Mouse (Mus musculus) liver, embryonic 14.5 days (tissue): ENCODE data around the gene Pdzd9. TPM values are rescaled to one million over a fixed set of nuclear protein-coding genes. Genes with fewer than 3 reads are reported as not detected.

Experiments used
- ATAC-seq: fragments of 200-750 bp; cut with Nextera tagmentation; 2 replicates; pipeline ENCODE4 v1.8.0; 2017; ENCODE audit warnings: moderate number of reproducible peaks, mild to moderate bottlenecking, moderate library complexity; ENCODE audit not compliant: insufficient read depth
- DNase-seq, 3 experiments: peaks; one replicate each; pipeline ENCODE4 v3.0.0-alpha.2; 2012 to 2013; ENCODE audit warnings: low read depth in 3 of 3, low spot score in 3 of 3
- H3K27ac ChIP-seq: fragments of 300-500 bp; sonication (generic); 2 replicates; pipeline ENCODE4 v1.5.1; 2014; ENCODE audit warnings: moderate library complexity, mild to moderate bottlenecking, control low read depth, inconsistent platforms
- H3K27me3 ChIP-seq: fragments of 300-500 bp; sonication (generic); 2 replicates; pipeline ENCODE4 v1.6.1; 2014; ENCODE audit warnings: mild to moderate bottlenecking, low read length, moderate library complexity; ENCODE audit not compliant: control insufficient read depth, insufficient read depth
- H3K36me3 ChIP-seq: fragments of 300-500 bp; sonication (generic); replicated peaks from 2 replicates; pipeline ENCODE4 v1.6.1; 2014; ENCODE audit warnings: low read depth; ENCODE audit not compliant: control insufficient read depth, insufficient read depth
- H3K4me1 ChIP-seq, 2 experiments: fragments of 200-500 bp in 1 of 2; fragments of 300-500 bp in 1 of 2; sonication (generic) in 1 of 2; replicated peaks; 2 replicates each; pipeline ENCODE4 v1.6.1; 2012 to 2014; ENCODE audit warnings: antibody characterized with exemption in 1 of 2, inconsistent platforms in 1 of 2, low read length in 1 of 2; ENCODE audit not compliant: control insufficient read depth in 2 of 2, insufficient read depth in 2 of 2
- H3K4me2 ChIP-seq: fragments of 300-500 bp; sonication (generic); 2 replicates; pipeline ENCODE4 v1.6.1; 2014; ENCODE audit warnings: low read depth, mild to moderate bottlenecking, control low read depth, moderate library complexity
- H3K4me3 ChIP-seq, 2 experiments: fragments of 200-500 bp in 1 of 2; fragments of 300-500 bp in 1 of 2; sonication (generic) in 1 of 2; 2 replicates each; pipeline ENCODE4 v1.5.1; 2012 to 2014; ENCODE audit warnings: low read depth in 2 of 2, low read length in 2 of 2, mild to moderate bottlenecking in 2 of 2, control low read depth in 1 of 2, inconsistent platforms in 1 of 2, moderate library complexity in 1 of 2; ENCODE audit not compliant: insufficient read depth in 1 of 2
- H3K9ac ChIP-seq: fragments of 300-500 bp; sonication (generic); replicated peaks from 2 replicates; pipeline ENCODE4 v1.6.1; 2014; ENCODE audit warnings: mild to moderate bottlenecking, control low read depth, moderate library complexity
- H3K9me3 ChIP-seq: fragments of 300-500 bp; sonication (generic); 2 replicates; pipeline ENCODE4 v1.6.1; 2016; ENCODE audit warnings: low read length, mixed read lengths; ENCODE audit not compliant: control insufficient read depth
- CTCF ChIP-seq: IDR thresholded peaks from 2 replicates; pipeline ENCODE4 v1.5.1; 2016; ENCODE audit warnings: antibody characterized with exemption, low read depth, control low read depth
- EP300 ChIP-seq: IDR thresholded peaks from 2 replicates; pipeline ENCODE4 v1.6.1; 2016; ENCODE audit warnings: antibody characterized with exemption, low read depth
- WGBS: fragments of 180-500 bp; shearing (Covaris S2); extraction: QIAGEN DNeasy Blood & Tissue Kit; methylation state at CpG from one replicate; pipeline ENCODE4 v1.1.7; 2014; ENCODE audit not compliant: insufficient replicate concordance; 5-methylcytosine and 5-hydroxymethylcytosine counted together
- polyA plus RNA-seq, 2 experiments: library from polyadenylated mRNA; depleted of rRNA in 1 of 2; stranded (reverse) in 1 of 2; unstranded in 1 of 2; fragments of >200 nt; fragmentation: Nextera tagmentation in 1 of 2; extraction: Ambion mirVana in 1 of 2; gene quantifications; 2 replicates each; pipeline versions ENCODE4 v1.2.1 to v1.2.3; 2012 to 2014

The Pdzd9 gene
- polyA plus RNA-seq, 2 experiments = 0.02 to 0.06 TPM

DNA sequence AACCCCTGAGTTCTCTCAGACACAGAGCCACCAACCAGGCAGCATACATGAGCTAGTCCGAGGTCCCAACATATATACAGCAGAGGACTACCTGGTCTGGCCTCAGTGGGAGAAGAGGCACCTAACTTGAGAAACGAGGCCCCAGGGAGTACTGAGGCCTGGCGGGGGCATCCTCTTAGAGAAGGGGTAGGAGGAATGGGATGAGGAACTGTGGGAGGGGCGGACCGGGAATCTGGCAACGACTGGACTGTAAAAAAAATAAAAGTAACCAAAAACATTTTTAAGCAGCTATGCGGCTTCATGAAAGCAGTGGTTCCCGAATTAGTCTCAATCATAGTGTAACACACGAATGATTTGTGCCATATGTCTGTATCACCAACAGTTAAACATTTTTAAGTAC lies 35.8 kb downstream of the Pdzd9 start:
- TF ChIP-seq EP300 = no peak
- TF ChIP-seq CTCF = no peak
- Histone ChIP-seq H3K27me3 (no peaks in the 10 kb centered on the region), H3K9ac (peak overlapping the region; percentile 79), H3K4me2 (peak overlapping the region; percentile 75), H3K4me3 (peak overlapping the region; percentile 81 to 86), H3K4me1 (peaks cover 0 to 6% of the 10 kb centered on the region in 2 experiments; a peak in 2 of 4 replicates), H3K27ac (no peak overlapping the region), H3K36me3 (peaks cover 15% of the 10 kb centered on the region), H3K9me3 (no peaks in the 10 kb centered on the region)
- no peak for ATAC-seq
- no peak for DNase-seq
- 12% methylated on average over 9 of the region's 9 CpGs for WGBS

- H3K9me3 ChIP-seq = no peaks in the 10 kb centered on the region
Measured at GRCm38 (mm10) chr7:120632518-120632917, 37.6 kb downstream of the Pdzd9 start.

DNA sequence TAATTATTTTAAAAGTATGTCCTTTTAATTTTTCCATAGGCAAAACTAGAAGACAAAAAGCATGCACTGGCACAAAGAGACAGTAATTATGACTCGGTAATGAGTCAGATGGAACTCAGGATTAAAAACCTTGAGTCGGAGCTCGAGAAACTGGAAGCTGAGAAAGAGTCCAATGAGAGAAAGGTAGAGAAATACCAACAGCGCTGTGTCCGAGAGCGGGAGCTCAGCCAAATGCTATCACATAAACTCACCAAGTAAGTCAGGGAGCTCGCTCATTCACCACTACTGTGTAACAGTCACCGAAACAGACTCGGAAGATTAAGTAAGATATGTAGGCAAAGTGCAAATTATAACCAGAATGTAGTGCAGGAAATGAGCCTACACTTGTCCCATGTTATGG lies 49.3 kb downstream of the Pdzd9 start:
- no peak for TF ChIP-seq CTCF
- Histone ChIP-seq H3K9ac (no peak overlapping the region), H3K27me3 (no peaks in the 10 kb centered on the region), H3K36me3 (no peaks in the 10 kb centered on the region), H3K4me2 (no peak overlapping the region), H3K4me3 (no peak overlapping the region), H3K27ac (no peak overlapping the region), H3K9me3 (no peaks in the 10 kb centered on the region), H3K4me1 (no peaks in the 10 kb centered on the region)
- WGBS = 69% methylated on average over 9 of the region's 9 CpGs
- no peak for DNase-seq
- ATAC-seq = no peak

More at GRCm38 (mm10) chr7:120632518-120632917, 37.6 kb downstream of the Pdzd9 start:
- DNase-seq = peak in 1 of 3 experiments; percentile 6
- Histone ChIP-seq H3K36me3 (peaks cover under 1% of the 10 kb centered on the region; the same call in 1 of the 2 replicates), H3K4me1 (peaks cover 0 to 6% of the 10 kb centered on the region in 2 experiments; a peak in 2 of 4 replicates), H3K4me2 (no peak overlapping the region), H3K27ac (no peak overlapping the region), H3K9ac (no peak overlapping the region), H3K27me3 (no peaks in the 10 kb centered on the region), H3K4me3 (no peak overlapping the region)
- no peak for ATAC-seq
- peak; percentile 27 for TF ChIP-seq CTCF
- TF ChIP-seq EP300 = no peak
- WGBS = 74% methylated on average over 1 of the region's 1 CpGs

DNA sequence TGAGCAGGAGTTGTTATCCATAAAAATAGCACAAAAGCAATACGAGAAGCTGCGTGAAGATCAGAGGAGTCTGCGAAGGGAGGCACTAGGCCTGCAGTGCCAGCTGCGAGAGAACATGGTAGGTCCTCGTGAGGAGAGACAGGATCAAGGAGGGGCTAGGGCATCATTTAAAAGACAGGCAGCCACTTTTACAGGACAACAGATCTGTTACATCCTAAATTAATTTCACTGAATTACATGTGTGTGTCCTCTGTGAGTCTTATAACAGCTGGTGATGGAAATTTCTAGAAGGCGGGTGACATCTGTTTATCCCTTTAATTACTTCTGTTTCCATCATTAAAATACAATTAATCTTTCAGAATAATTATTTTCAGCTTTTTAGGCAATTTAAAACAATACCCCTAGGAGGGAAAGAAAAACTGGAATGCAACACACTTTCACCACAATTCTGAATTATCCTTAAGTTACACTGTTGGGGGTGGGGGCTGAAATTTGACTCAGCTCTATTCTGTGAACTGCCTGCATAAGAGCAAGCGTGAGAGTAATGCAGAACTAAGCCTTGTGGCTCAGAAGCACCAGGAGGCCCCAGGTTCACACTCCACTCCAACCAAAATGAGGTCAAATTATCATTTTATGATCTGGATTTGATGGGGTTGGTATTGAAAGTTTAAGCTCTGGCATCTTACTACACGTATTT lies 49.9 kb downstream of the Pdzd9 start:
- H3K4me2 ChIP-seq = no peak overlapping the region
- 62% methylated on average over 8 of the region's 8 CpGs for WGBS
- no peak overlapping the region for H3K4me3 ChIP-seq
- H3K36me3 ChIP-seq = no peaks in the 10 kb centered on the region
- H3K9me3 ChIP-seq = no peaks in the 10 kb centered on the region
- no peak for DNase-seq
- no peak overlapping the region for H3K9ac ChIP-seq
- no peak overlapping the region for H3K27ac ChIP-seq
- no peaks in the 10 kb centered on the region for H3K4me1 ChIP-seq
- ATAC-seq = no peak
- TF ChIP-seq EP300 = no peak
- TF ChIP-seq CTCF = no peak
- no peaks in the 10 kb centered on the region for H3K27me3 ChIP-seq

Other genes with a start within 250 kb of the Pdzd9 start
- gene Uqcrc2, start 35.2 kb downstream of the Pdzd9 start, polyA plus RNA-seq (2012; rRNA removed) = 86.8 and 95.8 TPM in 2 replicates
- 136 and 142 TPM in 2 replicates for gene Uqcrc2, start 35.2 kb downstream of the Pdzd9 start, polyA plus RNA-seq (2014; fragmentation: Nextera tagmentation; extraction: Ambion mirVana)
- 8.0 and 9.6 TPM in 2 replicates for gene Mosmo, start 7.3 kb upstream of the Pdzd9 start, polyA plus RNA-seq (2012; rRNA removed)
- gene Mosmo, start 7.3 kb upstream of the Pdzd9 start, polyA plus RNA-seq (2014; fragmentation: Nextera tagmentation; extraction: Ambion mirVana) = 4.8 and 6.3 TPM in 2 replicates
- gene Vwa3a, start 69.0 kb upstream of the Pdzd9 start, polyA plus RNA-seq (2012; rRNA removed) = 0.04 and 0.07 TPM in 2 replicates
- not detected in 2 replicates for gene Vwa3a, start 69.0 kb upstream of the Pdzd9 start, polyA plus RNA-seq (2014; fragmentation: Nextera tagmentation; extraction: Ambion mirVana)
- not detected in 2 replicates for gene Gm5737, start 142.0 kb upstream of the Pdzd9 start, polyA plus RNA-seq (2012; rRNA removed)
- gene Gm5737, start 142.0 kb upstream of the Pdzd9 start, polyA plus RNA-seq (2014; fragmentation: Nextera tagmentation; extraction: Ambion mirVana) = not detected in 2 replicates
- 21.5 and 30.2 TPM in 2 replicates for gene Eef2k, start 172.5 kb upstream of the Pdzd9 start, polyA plus RNA-seq (2012; rRNA removed)
- gene Eef2k, start 172.5 kb upstream of the Pdzd9 start, polyA plus RNA-seq (2014; fragmentation: Nextera tagmentation; extraction: Ambion mirVana) = 13.4 and 14.5 TPM in 2 replicates
- gene Polr3e, start 247.4 kb upstream of the Pdzd9 start, polyA plus RNA-seq (2012; rRNA removed) = 5.8 and 9.2 TPM in 2 replicates
- 6.6 and 7.1 TPM in 2 replicates for gene Polr3e, start 247.4 kb upstream of the Pdzd9 start, polyA plus RNA-seq (2014; fragmentation: Nextera tagmentation; extraction: Ambion mirVana)